Mouse (Mus musculus) left cerebral cortex, adult 2 months (tissue): ENCODE measurements around the gene Kcna7. TPM values are rescaled to one million over a fixed set of nuclear protein-coding genes. Genes with fewer than 3 reads are reported as not detected.

Experiments
- DNase-seq, 2 experiments: peaks; one replicate each; pipeline ENCODE4 v3.0.0; 2021 to 2022; ENCODE audit warnings: low spot score in 2 of 2, mixed read lengths in 1 of 2; ENCODE audit errors: extremely low spot score in 1 of 2
- H3K27ac ChIP-seq: fragments of 200-600 bp; 2 replicates; pipeline ENCODE4 v1.8.1; 2022
- H3K4me3 ChIP-seq: fragments of 200-600 bp; 2 replicates; pipeline ENCODE4 v1.8.1; 2022
- CTCF ChIP-seq: fragments of 200-600 bp; IDR thresholded peaks from 2 replicates; pipeline ENCODE4 v1.8.1; 2022; ENCODE audit warnings: antibody characterized with exemption, mild to moderate bottlenecking, moderate library complexity
- intact Hi-C: fragments of 180-260 bp; cut with DNase I; formaldehyde crosslinking; loops from one replicate; pipeline ENCODE4 v1.15.1; 2025
- total RNA-seq, 2 experiments: library from RNA; stranded (reverse); gene quantifications; 2 replicates each; pipeline ENCODE4 v1.2.3; 2021

Kcna7 gene
- total RNA-seq, 2 experiments from 2014 or later, result not detected

GRCm38 (mm10) chr7:45396787-45397186 lies 8.7 kb upstream of the Kcna7 start:
- intact Hi-C loops, result loop anchor here (5.0 kb wide), 1 partner anchor 89 kb away; no protein-coding TSS in a partner anchor
- Histone ChIP-seq H3K4me3 (no peak overlapping the region), H3K27ac (no peak overlapping the region)
- TF ChIP-seq CTCF, result no peak
- DNase-seq, result no peak

DNA sequence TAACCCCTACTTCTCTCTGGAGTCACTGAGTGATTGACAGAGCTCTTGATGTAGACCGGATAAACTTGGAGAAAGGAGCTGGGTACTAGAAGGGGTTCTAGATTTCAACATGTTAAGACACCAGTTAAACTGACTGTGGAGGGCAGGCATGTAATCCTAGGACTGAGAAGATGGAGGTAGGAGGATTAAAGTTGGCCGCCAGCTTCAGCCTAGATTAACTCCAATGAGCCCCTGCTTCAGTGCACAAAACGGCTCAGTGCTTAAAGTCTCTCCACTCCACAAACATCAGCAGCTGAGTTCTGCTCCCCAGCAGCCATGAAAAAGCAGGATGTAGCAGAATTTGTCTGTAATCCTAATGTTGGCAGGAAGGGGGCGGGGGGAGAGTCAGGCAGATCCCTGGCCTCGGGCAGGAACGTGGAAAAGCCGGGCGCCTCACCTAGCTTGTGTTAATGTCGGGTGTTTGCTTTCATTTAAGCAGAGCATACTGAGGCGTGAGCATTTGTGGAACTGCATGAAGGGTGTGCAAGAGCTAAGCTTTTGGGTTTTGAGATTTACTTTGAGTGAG lies 3.9 kb upstream of the Kcna7 start:
- H3K27ac ChIP-seq, result no peak overlapping the region
- intact Hi-C loops, result no loop called here
- no peak overlapping the region for H3K4me3 ChIP-seq
- no peak for TF ChIP-seq CTCF
- no peak for DNase-seq

DNA sequence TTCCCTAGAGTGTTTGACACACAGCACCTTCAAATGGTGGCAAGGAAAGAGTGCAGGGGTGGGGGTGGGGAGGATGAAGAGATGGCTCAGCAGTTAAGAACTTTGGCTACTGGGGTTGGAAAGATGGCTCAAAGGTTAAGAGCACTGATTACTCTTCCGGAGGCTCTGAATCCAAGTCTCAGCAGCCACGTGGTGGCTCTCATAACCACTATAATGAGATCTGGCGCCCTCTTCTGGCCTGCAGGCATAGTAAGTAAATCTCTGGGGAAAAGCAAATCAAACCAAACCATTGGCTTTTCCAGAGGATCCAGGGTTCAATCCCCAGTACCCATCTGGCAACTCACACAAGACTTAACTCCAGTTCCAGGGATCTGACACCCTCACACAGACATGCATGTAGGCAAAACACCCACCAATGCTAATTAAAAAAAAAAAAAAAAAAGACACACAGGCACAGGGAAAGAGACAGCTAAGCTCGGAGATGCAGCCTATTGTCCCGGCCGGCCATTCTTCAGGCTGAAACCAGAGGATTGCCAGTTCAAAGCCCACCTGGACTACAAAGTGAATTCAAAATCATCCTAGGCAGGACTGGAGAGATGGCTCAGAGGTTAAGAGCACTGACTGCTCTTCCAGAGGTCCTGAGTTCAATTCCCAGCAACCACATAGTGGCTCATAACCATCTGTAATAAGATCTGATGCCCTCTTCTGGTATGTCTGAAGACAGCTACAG lies 1.8 kb upstream of the Kcna7 start:
- intact Hi-C loops, result no loop called here
- peak; percentile 62 for TF ChIP-seq CTCF
- DNase-seq, result peak in 1 of 2 experiments; percentile 39

DNA sequence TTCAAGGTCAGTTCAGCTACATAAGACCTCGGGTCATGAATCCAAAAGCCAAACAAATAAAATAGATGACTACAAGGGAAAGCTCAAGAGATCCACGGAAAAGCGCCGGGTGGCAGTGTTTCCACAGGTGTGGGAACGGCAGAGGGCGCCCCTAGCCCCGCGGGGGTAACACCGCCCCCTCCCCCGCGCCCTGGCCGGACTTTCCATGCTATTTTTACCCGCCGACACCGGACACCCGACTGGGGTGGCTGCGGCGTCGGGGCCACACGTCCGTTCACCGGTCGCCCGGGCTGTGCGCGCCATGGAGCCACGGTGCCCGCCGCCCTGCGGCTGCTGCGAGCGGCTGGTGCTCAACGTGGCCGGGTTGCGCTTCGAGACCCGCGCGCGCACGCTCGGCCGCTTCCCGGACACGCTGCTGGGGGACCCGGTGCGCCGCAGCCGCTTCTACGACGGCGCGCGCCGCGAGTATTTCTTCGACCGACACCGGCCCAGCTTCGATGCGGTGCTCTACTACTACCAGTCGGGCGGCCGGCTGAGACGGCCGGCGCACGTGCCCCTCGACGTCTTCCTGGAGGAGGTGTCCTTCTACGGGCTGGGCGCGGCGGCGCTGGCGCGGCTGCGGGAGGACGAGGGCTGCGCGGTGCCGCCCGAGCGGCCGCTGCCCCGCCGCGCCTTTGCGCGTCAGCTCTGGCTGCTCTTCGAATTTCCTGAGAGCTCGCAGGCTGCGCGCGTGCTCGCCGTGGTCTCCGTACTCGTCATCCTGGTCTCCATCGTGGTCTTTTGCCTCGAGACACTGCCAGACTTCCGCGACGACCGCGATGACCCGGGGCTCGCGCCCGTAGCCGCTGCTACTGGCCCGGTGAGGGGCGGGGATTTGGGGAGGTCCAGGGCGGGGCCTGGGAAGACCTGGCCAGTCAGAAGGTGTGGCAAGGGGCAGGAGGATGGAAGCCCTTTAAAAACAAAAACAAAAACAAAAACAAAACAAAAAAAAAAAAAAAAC lies 1.0 kb downstream of the Kcna7 start:
- intact Hi-C loops, result no loop called here
- DNase-seq, result no peak
- peak; percentile 12 for TF ChIP-seq CTCF
- no peak overlapping the region for H3K27ac ChIP-seq
- H3K4me3 ChIP-seq, result no peak overlapping the region

More for the DNA sequence above, 1.8 kb upstream of the Kcna7 start:
- Histone ChIP-seq H3K27ac (no peak overlapping the region), H3K4me3 (no peak overlapping the region)

DNA sequence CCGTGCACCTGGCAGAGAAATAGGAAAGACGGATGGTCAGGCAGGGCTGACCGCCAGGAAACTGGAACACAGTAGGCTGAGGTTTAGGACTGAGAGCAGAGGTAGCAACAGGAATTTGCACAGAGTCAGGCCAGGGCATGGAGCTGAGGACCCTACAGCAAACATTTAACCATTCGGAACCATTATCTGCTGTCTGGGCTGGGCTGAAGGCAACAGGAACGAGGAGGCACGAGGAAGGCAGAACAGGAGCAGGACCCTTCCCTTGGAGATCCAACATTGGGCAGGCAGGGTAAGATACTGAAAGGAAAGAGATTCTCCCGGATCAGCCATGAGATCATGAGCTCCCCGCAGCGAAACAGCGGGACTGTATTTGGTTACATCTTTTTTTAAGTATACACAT lies 2.4 kb downstream of the Kcna7 start:
- no peak for DNase-seq
- Histone ChIP-seq H3K27ac (no peak overlapping the region), H3K4me3 (no peak overlapping the region)
- intact Hi-C loops, result no loop called here
- no peak for TF ChIP-seq CTCF

- H3K4me3 ChIP-seq, result no peak overlapping the region
- TF ChIP-seq CTCF, result no peak
- no peak overlapping the region for H3K27ac ChIP-seq
- intact Hi-C loops, result no loop called here
- DNase-seq, result no peak
Measured at GRCm38 (mm10) chr7:45408351-45408750, 2.9 kb downstream of the Kcna7 start.

- intact Hi-C loops, result no loop called here
- H3K27ac ChIP-seq, result no peak overlapping the region
- H3K4me3 ChIP-seq, result no peak overlapping the region
- no peak for TF ChIP-seq CTCF
- DNase-seq, result no peak
Measured at GRCm38 (mm10) chr7:45408949-45409348, 3.5 kb downstream of the Kcna7 start.

GRCm38 (mm10) chr7:45409497-45410163 lies 4.2 kb downstream of the Kcna7 start:
- Histone ChIP-seq H3K27ac (no peak overlapping the region), H3K4me3 (no peak overlapping the region)
- TF ChIP-seq CTCF, result no peak
- no peak for DNase-seq
- intact Hi-C loops, result no loop called here

- TF ChIP-seq CTCF, result no peak
- Histone ChIP-seq H3K27ac (no peak overlapping the region), H3K4me3 (no peak overlapping the region)
- intact Hi-C loops, result no loop called here
- DNase-seq, result no peak
Measured at GRCm38 (mm10) chr7:45412421-45412820, 7.0 kb downstream of the Kcna7 start.

DNA sequence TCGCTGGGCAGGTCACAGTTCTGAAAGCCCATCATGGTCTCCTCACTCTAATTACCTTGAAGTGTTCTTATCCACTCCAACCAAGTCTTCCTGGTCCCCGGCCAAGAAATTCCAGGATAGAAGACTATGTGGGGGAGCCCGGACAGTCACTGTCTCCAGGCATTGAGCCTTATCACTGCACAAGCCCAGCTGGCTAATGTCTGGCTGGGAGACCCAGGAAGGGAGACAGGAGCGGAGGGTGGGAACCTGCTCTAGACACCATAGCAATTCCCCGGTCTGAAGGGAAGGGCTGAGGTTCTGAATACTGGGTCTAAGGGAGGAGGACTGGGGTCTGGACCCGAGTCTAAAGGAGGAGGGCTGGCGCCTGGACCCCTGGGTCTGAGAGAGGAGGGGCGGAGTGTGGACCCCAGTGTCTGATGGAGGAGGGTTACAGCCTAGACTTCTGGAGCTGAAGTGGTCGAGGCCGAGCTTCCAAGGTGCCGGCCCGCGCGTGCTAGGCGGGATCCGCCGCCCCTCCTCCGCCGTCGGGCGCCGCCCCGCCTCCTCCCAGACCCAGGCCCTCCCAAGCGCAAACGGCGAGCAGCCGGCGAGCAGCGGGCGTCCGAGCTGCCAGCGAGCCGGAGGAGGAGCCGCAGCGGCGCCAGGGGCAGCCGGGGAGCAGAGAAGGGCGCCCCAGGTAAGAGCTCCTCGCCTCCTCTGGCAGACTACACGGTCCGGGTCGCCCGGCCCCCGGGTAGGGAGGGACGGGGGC lies 7.8 kb downstream of the Kcna7 start, which contains the start of gene Ntf5:
TSS of gene Ntf5 (plus strand) at position 583 of the 751 bp plus-strand sequence.
- H3K27ac ChIP-seq, result no peak within 1 kb of the TSS
- intact Hi-C loops, result no loop called here
- peak within 1 kb of the TSS; percentile 34 for H3K4me3 ChIP-seq
- DNase-seq, result no peak
- TF ChIP-seq CTCF, result no peak
